Mouse (Mus musculus): Measurements from ENCODE around the gene Arfgef2. TPM values are rescaled to one million over a fixed set of nuclear protein-coding genes. Genes with fewer than 3 reads are reported as not detected.

The Arfgef2 gene
- total and polyA plus RNA-seq, 2 experiments from 2014 or later = 5.2 to 15.5 TPM

- Histone ChIP-seq H3K27me3 (ENCODE audit: control insufficient read depth, insufficient read depth, low read length) (no peaks in the 10 kb centered on the region), H3K27ac (ENCODE audit: low read depth) (no peak overlapping the region), H3K9ac (replicated peaks; ENCODE audit: low read depth, low read length) (no peak overlapping the region), H3K9me3 (replicated peaks; ENCODE audit: control insufficient read depth, low read length) (no peaks in the 10 kb centered on the region), H3K4me1 (ENCODE audit: control insufficient read depth, insufficient read depth) (no peaks in the 10 kb centered on the region), H3K36me3 (replicated peaks; ENCODE audit: control insufficient read depth, insufficient read depth, low read length) (peaks cover 70% of the 10 kb centered on the region), H3K4me3 (ENCODE audit: low read depth, low read length) (no peak overlapping the region), H3K4me2 (ENCODE audit: low read depth, low read length) (no peak overlapping the region)
- TF ChIP-seq CTCF (IDR thresholded peaks at IDR 0.05; ENCODE audit: low read depth) (peak; percentile 15; the same call in 1 of the 2 replicates), EP300 (IDR thresholded peaks at IDR 0.05; ENCODE audit: low read depth) (no peak)
- DNase-seq (ENCODE audit: low spot score) (no peak), ATAC-seq (ENCODE audit: insufficient read depth, low read depth) (no peak)
- 57% methylated on average over 11 of the region's 11 CpGs for WGBS
Measured at GRCm38 (mm10) chr2:166887816-166888215, 82.4 kb downstream of the Arfgef2 start.

GRCm38 (mm10) chr2:166891366-166891880 lies 86.0 kb downstream of the Arfgef2 start:
- Histone ChIP-seq H3K27me3 (ENCODE audit: control insufficient read depth, insufficient read depth, low read length) (no peaks in the 10 kb centered on the region), H3K27ac (ENCODE audit: low read depth) (no peak overlapping the region), H3K4me1 (ENCODE audit: control insufficient read depth, insufficient read depth) (no peaks in the 10 kb centered on the region), H3K9me3 (replicated peaks; ENCODE audit: control insufficient read depth, low read length) (no peaks in the 10 kb centered on the region), H3K4me2 (ENCODE audit: low read depth, low read length) (no peak overlapping the region), H3K4me3 (ENCODE audit: low read depth, low read length) (no peak overlapping the region), H3K36me3 (replicated peaks; ENCODE audit: control insufficient read depth, insufficient read depth, low read length) (peaks cover 81% of the 10 kb centered on the region), H3K9ac (replicated peaks; ENCODE audit: low read depth, low read length) (no peak overlapping the region)
- no peak for ATAC-seq (ENCODE audit: insufficient read depth, low read depth)
- TF ChIP-seq EP300 (IDR thresholded peaks at IDR 0.05; ENCODE audit: low read depth) (no peak), CTCF (IDR thresholded peaks at IDR 0.05; ENCODE audit: low read depth) (no peak)
- WGBS = 75% methylated on average over 9 of the region's 9 CpGs
- no peak for DNase-seq (ENCODE audit: low spot score)

- Histone ChIP-seq H3K27me3 (ENCODE audit: control insufficient read depth, insufficient read depth, low read length) (no peaks in the 10 kb centered on the region), H3K9me3 (replicated peaks; ENCODE audit: control insufficient read depth, low read length) (no peaks in the 10 kb centered on the region), H3K4me3 (ENCODE audit: low read depth, low read length) (no peak overlapping the region), H3K4me2 (ENCODE audit: low read depth, low read length) (no peak overlapping the region), H3K4me1 (ENCODE audit: control insufficient read depth, insufficient read depth) (no peaks in the 10 kb centered on the region), H3K36me3 (replicated peaks; ENCODE audit: control insufficient read depth, insufficient read depth, low read length) (peaks cover 81% of the 10 kb centered on the region), H3K9ac (replicated peaks; ENCODE audit: low read depth, low read length) (no peak overlapping the region), H3K27ac (ENCODE audit: low read depth) (no peak overlapping the region)
- WGBS = 91% methylated on average over 8 of the region's 8 CpGs
- ATAC-seq (ENCODE audit: insufficient read depth, low read depth) (no peak), DNase-seq (ENCODE audit: low spot score) (no peak)
- TF ChIP-seq CTCF (IDR thresholded peaks at IDR 0.05; ENCODE audit: low read depth) (no peak), EP300 (IDR thresholded peaks at IDR 0.05; ENCODE audit: low read depth) (no peak)
Measured at GRCm38 (mm10) chr2:166892158-166892680, 86.8 kb downstream of the Arfgef2 start.

GRCm38 (mm10) chr2:166893036-166893435 lies 87.6 kb downstream of the Arfgef2 start:
- no peak overlapping the region for H3K4me2 ChIP-seq (ENCODE audit: low read depth, low read length)
- H3K27me3 ChIP-seq (ENCODE audit: control insufficient read depth, insufficient read depth, low read length) = no peaks in the 10 kb centered on the region
- 94% methylated on average over 5 of the region's 5 CpGs for WGBS
- H3K9ac ChIP-seq (replicated peaks; ENCODE audit: low read depth, low read length) = no peak overlapping the region
- H3K27ac ChIP-seq (ENCODE audit: low read depth) = no peak overlapping the region
- peaks cover 76% of the 10 kb centered on the region for H3K36me3 ChIP-seq (replicated peaks; ENCODE audit: control insufficient read depth, insufficient read depth, low read length)
- no peak for DNase-seq (ENCODE audit: low spot score)
- no peak for ATAC-seq (ENCODE audit: insufficient read depth, low read depth)
- H3K9me3 ChIP-seq (replicated peaks; ENCODE audit: control insufficient read depth, low read length) = no peaks in the 10 kb centered on the region
- TF ChIP-seq EP300 (IDR thresholded peaks at IDR 0.05; ENCODE audit: low read depth) (no peak), CTCF (IDR thresholded peaks at IDR 0.05; ENCODE audit: low read depth) (no peak)
- no peaks in the 10 kb centered on the region for H3K4me1 ChIP-seq (ENCODE audit: control insufficient read depth, insufficient read depth)
- H3K4me3 ChIP-seq (ENCODE audit: low read depth, low read length) = no peak overlapping the region

- 83% methylated on average over 13 of the region's 13 CpGs for WGBS
- H3K4me2 ChIP-seq (ENCODE audit: low read depth, low read length) = no peak overlapping the region
- H3K36me3 ChIP-seq (replicated peaks; ENCODE audit: control insufficient read depth, insufficient read depth, low read length) = peaks cover 57% of the 10 kb centered on the region
Measured at GRCm38 (mm10) chr2:166896368-166896767, 91.0 kb downstream of the Arfgef2 start.

GRCm38 (mm10) chr2:166896974-166897373 lies 91.6 kb downstream of the Arfgef2 start:
- ATAC-seq (ENCODE audit: insufficient read depth, low read depth) = no peak
- Histone ChIP-seq H3K4me1 (ENCODE audit: control insufficient read depth, insufficient read depth) (no peaks in the 10 kb centered on the region), H3K4me2 (ENCODE audit: low read depth, low read length) (no peak overlapping the region), H3K9ac (replicated peaks; ENCODE audit: low read depth, low read length) (no peak overlapping the region), H3K27ac (ENCODE audit: low read depth) (no peak overlapping the region), H3K36me3 (replicated peaks; ENCODE audit: control insufficient read depth, insufficient read depth, low read length) (peaks cover 51% of the 10 kb centered on the region), H3K27me3 (ENCODE audit: control insufficient read depth, insufficient read depth, low read length) (no peaks in the 10 kb centered on the region), H3K9me3 (replicated peaks; ENCODE audit: control insufficient read depth, low read length) (no peaks in the 10 kb centered on the region), H3K4me3 (ENCODE audit: low read depth, low read length) (no peak overlapping the region)
- WGBS = 72% methylated on average over 12 of the region's 12 CpGs
- TF ChIP-seq CTCF (IDR thresholded peaks at IDR 0.05; ENCODE audit: low read depth) = no peak
- no peak for TF ChIP-seq EP300 (IDR thresholded peaks at IDR 0.05; ENCODE audit: low read depth)
- DNase-seq (ENCODE audit: low spot score) = no peak

More at GRCm38 (mm10) chr2:166896368-166896767, 91.0 kb downstream of the Arfgef2 start:
- ATAC-seq (ENCODE audit: insufficient read depth, low read depth) (no peak), DNase-seq (ENCODE audit: low spot score) (no peak)
- no peaks in the 10 kb centered on the region for H3K4me1 ChIP-seq (ENCODE audit: control insufficient read depth, insufficient read depth)
- TF ChIP-seq CTCF (IDR thresholded peaks at IDR 0.05; ENCODE audit: low read depth) (no peak), EP300 (IDR thresholded peaks at IDR 0.05; ENCODE audit: low read depth) (no peak)
- no peaks in the 10 kb centered on the region for H3K9me3 ChIP-seq (replicated peaks; ENCODE audit: control insufficient read depth, low read length)
- H3K9ac ChIP-seq (replicated peaks; ENCODE audit: low read depth, low read length) = no peak overlapping the region
- H3K27ac ChIP-seq (ENCODE audit: low read depth) = no peak overlapping the region
- no peak overlapping the region for H3K4me3 ChIP-seq (ENCODE audit: low read depth, low read length)
- H3K27me3 ChIP-seq (ENCODE audit: control insufficient read depth, insufficient read depth, low read length) = no peaks in the 10 kb centered on the region
